Mouse (Mus musculus): ENCODE results near the gene Fbxw21.

DNA sequence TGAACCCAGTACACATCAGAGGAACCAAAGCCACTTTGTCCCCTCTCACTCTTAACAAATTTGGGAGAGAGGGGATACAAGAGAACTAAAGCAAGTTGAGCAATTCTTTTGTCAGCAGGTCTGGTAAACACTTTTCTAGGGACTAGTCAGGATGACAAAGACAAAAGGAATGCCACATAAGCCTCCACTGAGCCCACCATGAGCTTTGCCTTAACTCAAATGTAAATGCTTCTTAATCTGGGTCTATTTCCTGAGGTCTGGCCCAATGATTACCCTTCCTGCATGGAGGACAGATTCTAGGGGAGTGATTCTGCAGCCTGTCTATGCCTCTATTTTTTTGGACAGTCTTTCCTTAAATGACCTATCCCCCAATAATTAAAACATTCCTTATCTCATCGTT, 14.5 kb upstream of the Fbxw21 start:
- no peak for TF ChIP-seq GATA1 (IDR thresholded peaks at IDR 0.05; ENCODE audit: borderline replicate concordance, low read length)
- no peak for TF ChIP-seq FLI1 (IDR thresholded peaks at IDR 0.05; ENCODE audit: low read length)
